Mouse (Mus musculus) midbrain, embryonic 16.5 days (tissue): ENCODE data around the gene Ryr2. TPM values are rescaled to one million over a fixed set of nuclear protein-coding genes. Genes with fewer than 3 reads are reported as not detected.
A peak's percentile ranks its signal among the peaks of the same experiment; 100 is the strongest.

Experiments used
- ATAC-seq: fragments of 200-750 bp; cut with Nextera tagmentation; 2 replicates; pipeline ENCODE4 v1.8.0; 2017; ENCODE audit warnings: moderate TSS enrichment
- H3K27ac ChIP-seq: fragments of 300-500 bp; sonication (generic); 2 replicates; pipeline ENCODE4 v1.5.1; 2014; ENCODE audit warnings: mild to moderate bottlenecking, low read length, mixed read lengths
- H3K27me3 ChIP-seq: fragments of 300-500 bp; sonication (generic); 2 replicates; pipeline ENCODE4 v1.6.1; 2014; ENCODE audit warnings: low read depth, low read length, mixed read lengths; ENCODE audit not compliant: control insufficient read depth, insufficient read depth
- H3K36me3 ChIP-seq: fragments of 300-500 bp; sonication (generic); 2 replicates; pipeline ENCODE4 v1.6.1; 2014; ENCODE audit warnings: mild to moderate bottlenecking, low read length, moderate library complexity, mixed read lengths; ENCODE audit not compliant: control insufficient read depth, insufficient read depth
- H3K4me1 ChIP-seq: fragments of 300-500 bp; sonication (generic); 2 replicates; pipeline ENCODE4 v1.6.1; 2014; ENCODE audit warnings: mild to moderate bottlenecking, low read length, mixed read lengths; ENCODE audit not compliant: control insufficient read depth, insufficient read depth
- H3K4me2 ChIP-seq: fragments of 300-500 bp; sonication (generic); 2 replicates; pipeline ENCODE4 v1.6.1; 2014; ENCODE audit warnings: mild to moderate bottlenecking, low read length, mixed read lengths
- H3K4me3 ChIP-seq: fragments of 300-500 bp; sonication (generic); 2 replicates; pipeline ENCODE4 v1.5.1; 2014; ENCODE audit warnings: low read depth, mild to moderate bottlenecking, low read length, moderate library complexity, mixed read lengths
- H3K9ac ChIP-seq: fragments of 300-500 bp; sonication (generic); 2 replicates; pipeline ENCODE4 v1.6.1; 2014; ENCODE audit warnings: low read depth, low read length, mixed read lengths
- H3K9me3 ChIP-seq: fragments of 300-500 bp; sonication (generic); replicated peaks from 2 replicates; pipeline ENCODE4 v1.6.1; 2014; ENCODE audit warnings: mild to moderate bottlenecking, low read length, mixed read lengths; ENCODE audit not compliant: control insufficient read depth, poor library complexity, severe bottlenecking
- WGBS: fragments of 180-500 bp; shearing (Covaris S2); extraction: QIAGEN DNeasy Blood & Tissue Kit; methylation state at CpG from one replicate; pipeline ENCODE4 v1.1.7; 2014; 5-methylcytosine and 5-hydroxymethylcytosine counted together
- polyA plus RNA-seq: library from polyadenylated mRNA; unstranded; fragments of >200 nt; fragmentation: Nextera tagmentation; extraction: Ambion mirVana; gene quantifications from 2 replicates; pipeline ENCODE4 v1.2.1, GENCODE M21; 2015

Gene Ryr2
- polyA plus RNA-seq, 1 experiment from 2014 or later, result 3.5 TPM

GRCm38 (mm10) chr13:11745479-11745878, 361.3 kb downstream of the Ryr2 start:
- H3K4me1 ChIP-seq, result no peaks in the 10 kb centered on the region
- H3K4me2 ChIP-seq, result no peak overlapping the region
- H3K27me3 ChIP-seq, result no peaks in the 10 kb centered on the region
- H3K27ac ChIP-seq, result no peak overlapping the region
- ATAC-seq, result peak; percentile 60
- H3K4me3 ChIP-seq, result no peak overlapping the region
- H3K36me3 ChIP-seq, result 0 out of 2 replicates have a peak, but pooled peaks cover 3% of the 10 kb centered on the region
- no peak overlapping the region for H3K9ac ChIP-seq
- H3K9me3 ChIP-seq, result no peaks in the 10 kb centered on the region
- WGBS, result 77% methylated on average over 9 of the region's 9 CpGs

GRCm38 (mm10) chr13:11738211-11738610, 368.5 kb downstream of the Ryr2 start:
- WGBS, result 94% methylated on average over 12 of the region's 12 CpGs
- H3K9me3 ChIP-seq, result no peaks in the 10 kb centered on the region
- ATAC-seq, result no peak

GRCm38 (mm10) chr13:11716216-11716615, 390.5 kb downstream of the Ryr2 start:
- no peak overlapping the region for H3K4me3 ChIP-seq
- H3K27ac ChIP-seq, result no peak overlapping the region
- H3K27me3 ChIP-seq, result no peaks in the 10 kb centered on the region
- H3K9me3 ChIP-seq, result no peaks in the 10 kb centered on the region
- 86% methylated on average over 4 of the region's 4 CpGs for WGBS
- no peak overlapping the region for H3K4me2 ChIP-seq
- no peaks in the 10 kb centered on the region for H3K36me3 ChIP-seq
- no peak for ATAC-seq
- H3K9ac ChIP-seq, result no peak overlapping the region
- H3K4me1 ChIP-seq, result no peaks in the 10 kb centered on the region

More at GRCm38 (mm10) chr13:11738211-11738610, 368.5 kb downstream of the Ryr2 start:
- Histone ChIP-seq H3K36me3 (peaks cover 11% of the 10 kb centered on the region), H3K4me3 (no peak overlapping the region), H3K27ac (no peak overlapping the region), H3K4me2 (no peak overlapping the region), H3K9ac (no peak overlapping the region), H3K27me3 (no peaks in the 10 kb centered on the region), H3K4me1 (no peaks in the 10 kb centered on the region)

GRCm38 (mm10) chr13:11709708-11710471, 396.9 kb downstream of the Ryr2 start:
- Histone ChIP-seq H3K4me1 (no peaks in the 10 kb centered on the region), H3K4me2 (no peak overlapping the region), H3K9ac (no peak overlapping the region), H3K36me3 (peaks cover 2% of the 10 kb centered on the region; the same call in 1 of the 2 replicates), H3K27me3 (no peaks in the 10 kb centered on the region), H3K27ac (no peak overlapping the region), H3K4me3 (no peak overlapping the region), H3K9me3 (no peaks in the 10 kb centered on the region)
- ATAC-seq, result no peak
- 86% methylated on average over 7 of the region's 7 CpGs for WGBS

GRCm38 (mm10) chr13:11701721-11702120, 405.0 kb downstream of the Ryr2 start:
- H3K9ac ChIP-seq, result no peak overlapping the region
- WGBS, result 93% methylated on average over 3 of the region's 3 CpGs
- H3K4me2 ChIP-seq, result no peak overlapping the region
- no peak overlapping the region for H3K4me3 ChIP-seq
- no peak overlapping the region for H3K27ac ChIP-seq
- no peaks in the 10 kb centered on the region for H3K27me3 ChIP-seq
- no peaks in the 10 kb centered on the region for H3K4me1 ChIP-seq
- no peaks in the 10 kb centered on the region for H3K36me3 ChIP-seq
- no peaks in the 10 kb centered on the region for H3K9me3 ChIP-seq
- no peak for ATAC-seq

- no peak overlapping the region for H3K4me3 ChIP-seq
- no peaks in the 10 kb centered on the region for H3K36me3 ChIP-seq
- no peak for ATAC-seq
- 84% methylated on average over 1 of the region's 1 CpGs for WGBS
- no peaks in the 10 kb centered on the region for H3K27me3 ChIP-seq
- no peak overlapping the region for H3K9ac ChIP-seq
- H3K9me3 ChIP-seq, result no peaks in the 10 kb centered on the region
- H3K27ac ChIP-seq, result no peak overlapping the region
- no peaks in the 10 kb centered on the region for H3K4me1 ChIP-seq
- no peak overlapping the region for H3K4me2 ChIP-seq
Observed at GRCm38 (mm10) chr13:11696496-11696895, 410.2 kb downstream of the Ryr2 start.

- H3K9me3 ChIP-seq, result no peaks in the 10 kb centered on the region
- no peak overlapping the region for H3K4me2 ChIP-seq
- H3K4me3 ChIP-seq, result no peak overlapping the region
- H3K27ac ChIP-seq, result no peak overlapping the region
- no peak for ATAC-seq
- WGBS, result 94% methylated on average over 4 of the region's 4 CpGs
- H3K27me3 ChIP-seq, result no peaks in the 10 kb centered on the region
- H3K4me1 ChIP-seq, result no peaks in the 10 kb centered on the region
- H3K9ac ChIP-seq, result no peak overlapping the region
- H3K36me3 ChIP-seq, result no peaks in the 10 kb centered on the region
Observed at GRCm38 (mm10) chr13:11681802-11682201, 424.9 kb downstream of the Ryr2 start.

- Histone ChIP-seq H3K9ac (no peak overlapping the region), H3K9me3 (no peaks in the 10 kb centered on the region), H3K36me3 (no peaks in the 10 kb centered on the region), H3K27me3 (no peaks in the 10 kb centered on the region), H3K4me1 (no peaks in the 10 kb centered on the region), H3K4me3 (no peak overlapping the region), H3K27ac (no peak overlapping the region), H3K4me2 (no peak overlapping the region)
- ATAC-seq, result no peak
Observed at GRCm38 (mm10) chr13:11662815-11663214, 443.9 kb downstream of the Ryr2 start.

GRCm38 (mm10) chr13:11644846-11645245, 461.9 kb downstream of the Ryr2 start:
- H3K4me1 ChIP-seq, result no peaks in the 10 kb centered on the region
- 90% methylated on average over 1 of the region's 1 CpGs for WGBS
- no peak overlapping the region for H3K4me3 ChIP-seq
- no peaks in the 10 kb centered on the region for H3K9me3 ChIP-seq
- H3K9ac ChIP-seq, result no peak overlapping the region
- no peaks in the 10 kb centered on the region for H3K36me3 ChIP-seq
- no peak for ATAC-seq
- H3K27ac ChIP-seq, result no peak overlapping the region
- H3K4me2 ChIP-seq, result no peak overlapping the region
- H3K27me3 ChIP-seq, result no peaks in the 10 kb centered on the region
